Mouse (Mus musculus) ES-Bruce4 (cell line): Measurements from ENCODE around the gene Spin1.

ENCODE experiments used
- CTCF ChIP-seq: IDR thresholded peaks from one replicate; pipeline ENCODE4 v1.8.1; 2011; ENCODE audit warnings: low read depth, low read length
- EP300 ChIP-seq: IDR thresholded peaks from 2 replicates; pipeline ENCODE4 v1.6.1; 2011; ENCODE audit warnings: low read depth, low read length; ENCODE audit not compliant: insufficient read depth

GRCm38 (mm10) chr13:51103111-51103725, 2.5 kb downstream of the Spin1 start:
- no peak for TF ChIP-seq EP300
- TF ChIP-seq CTCF = no peak
